Mouse (Mus musculus) urinary bladder, adult 2 months (tissue): ENCODE measurements around the gene Serpinb3c. TPM values are rescaled to one million over a fixed set of nuclear protein-coding genes. Genes with fewer than 3 reads are reported as not detected.
"Not testable (repeated sequence)": the region's sequence is repeated elsewhere in the genome, so short reads cannot be mapped to it uniquely, and the experiment has no call there.

Experiments
- DNase-seq: peaks from one replicate; pipeline ENCODE4 v3.0.0; 2022; ENCODE audit warnings: low spot score
- polyA plus RNA-seq: library from polyadenylated mRNA; depleted of rRNA; stranded (reverse); fragments of >200 nt; gene quantifications from 2 replicates; pipeline ENCODE4 v1.2.3, GENCODE M21; 2012; rRNA removed

Serpinb3c gene
- polyA plus RNA-seq, result not detected in 2 replicates

GRCm38 (mm10) chr1:107278261-107278660 is at the start of gene Serpinb3c, which contains the start of gene Serpinb3b:
Gene Serpinb3c, minus strand, starts transcription at chr1:107278371.
Gene Serpinb3b, minus strand, starts transcription at chr1:107278361.
- DNase-seq, result not testable (repeated sequence)

GRCm38 (mm10) chr1:107243170-107243569 is 35.0 kb downstream of the Serpinb3c start:
- not testable (repeated sequence) for DNase-seq

Other genes starting within 250 kb of the Serpinb3c start
- gene Serpinb3a, start 226.1 kb downstream of the Serpinb3c start, polyA plus RNA-seq, result not detected in 2 replicates
- gene Serpinb3d, start 194.9 kb downstream of the Serpinb3c start, polyA plus RNA-seq, result not detected in 2 replicates
- gene Serpinb3b, start within 50 bp of the Serpinb3c start, polyA plus RNA-seq, result not detected in 2 replicates
- gene Serpinb11, start 82.8 kb upstream of the Serpinb3c start, polyA plus RNA-seq, result 0.10 TPM in 1 of 2 replicates, not detected in the other
- gene Serpinb7, start 121.3 kb upstream of the Serpinb3c start, polyA plus RNA-seq, result not detected in 2 replicates
- gene Serpinb2, start 233.1 kb upstream of the Serpinb3c start, polyA plus RNA-seq, result 0.19 and 0.22 TPM in 2 replicates